Mouse (Mus musculus) testis, adult 2 months (tissue): ENCODE data around the gene Klk8.

Experiments
- CTCF ChIP-seq: fragments of 200-500 bp; IDR thresholded peaks from 2 replicates; pipeline ENCODE4 v1.5.1; 2012; ENCODE audit warnings: low read depth, mild to moderate bottlenecking, inconsistent platforms, low read length, moderate library complexity; ENCODE audit not compliant: control insufficient read depth, insufficient read depth, insufficient replicate concordance
- POLR2A ChIP-seq: fragments of 200-500 bp; IDR thresholded peaks from 2 replicates; pipeline ENCODE4 v1.6.1; 2012; ENCODE audit warnings: low read depth, mild to moderate bottlenecking, inconsistent platforms, low read length, moderate library complexity; ENCODE audit not compliant: control insufficient read depth

DNA sequence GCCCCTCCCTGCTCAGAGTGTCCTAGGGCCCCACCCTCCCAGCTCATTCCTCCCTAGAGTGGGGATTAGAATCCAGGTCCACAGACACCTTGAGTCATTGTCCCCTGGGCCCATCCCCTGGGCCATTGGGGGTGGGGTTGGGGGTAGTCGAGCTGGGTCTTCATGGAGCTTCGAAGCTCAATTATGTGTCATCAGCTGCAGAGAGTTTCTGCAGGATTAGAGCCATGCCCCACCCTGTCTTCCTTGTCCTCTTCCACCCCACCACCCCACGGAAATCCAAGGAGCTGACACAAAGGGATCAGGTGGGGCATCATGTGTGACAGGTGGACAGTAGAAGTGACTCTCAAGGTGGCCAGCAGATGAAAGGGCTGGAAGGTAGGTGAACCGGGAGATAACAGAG, 28.8 kb upstream of the Klk8 start, which contains the start of gene Klk12:
- no peak for TF ChIP-seq CTCF
- no peak for TF ChIP-seq POLR2A
